8 mouse cellular contexts compared by ENCODE assay signal in the genomic region with DNA sequence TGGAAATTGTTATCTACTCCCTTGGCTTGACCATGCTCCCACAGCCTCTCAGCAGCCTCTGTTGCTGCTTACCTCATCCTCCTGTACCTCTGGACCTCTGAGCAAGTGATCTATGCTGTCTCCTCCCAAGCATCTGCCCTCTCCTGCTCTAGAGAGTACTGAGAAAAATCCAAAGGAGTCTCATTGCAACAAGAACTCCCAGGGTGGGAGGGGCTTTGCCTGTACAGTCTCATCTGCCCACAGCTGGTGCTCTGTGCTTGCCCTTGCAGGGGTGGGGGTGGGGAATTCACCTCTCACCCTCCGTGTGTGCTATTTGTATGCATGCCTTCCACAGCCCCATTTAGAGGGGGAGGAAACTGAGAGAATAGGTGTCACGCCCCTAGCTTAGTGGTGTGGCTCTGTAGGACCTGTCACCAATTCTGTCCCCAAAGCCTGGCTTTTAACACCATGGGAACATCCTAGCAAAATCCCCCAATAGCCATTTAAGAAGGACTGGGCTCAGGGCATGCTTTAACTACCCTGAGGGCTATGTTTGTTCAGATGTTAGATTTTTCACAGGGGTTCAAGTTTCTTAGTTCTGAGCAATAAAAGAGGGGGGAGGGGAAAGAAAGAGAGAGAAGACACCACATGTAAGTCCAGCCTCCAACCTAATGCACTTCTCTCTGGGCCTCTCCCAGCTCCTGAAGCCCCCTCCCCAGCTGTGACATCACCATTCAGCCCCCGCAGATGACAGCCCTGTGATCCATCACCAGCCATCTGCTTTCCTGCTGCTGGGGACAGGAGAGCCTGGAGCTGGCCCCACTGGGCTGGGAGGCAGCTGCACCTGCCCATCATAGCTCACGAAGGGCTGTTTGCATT. TPM values are rescaled to one million over a fixed set of nuclear protein-coding genes. Genes with fewer than 3 reads are reported as not detected.
DNase-seq lines count a peak whose midpoint lies in the region; ATAC-seq and TF ChIP-seq lines count a peak whose summit lies in the region.

No protein-coding gene starts in this region.

- whole genome bisulfite sequencing in lung, embryonic 15.5 days = 13% methylated on average over 4 of the region's 4 CpGs
- WGBS in lung, postnatal 0 days = 11% methylated on average over 4 of the region's 4 CpGs
- 14% methylated on average over 4 of the region's 4 CpGs for WGBS in forebrain, embryonic 15.5 days
- 23% methylated on average over 4 of the region's 4 CpGs for WGBS in liver, embryonic 12.5 days (ENCODE audit: insufficient replicate concordance)
- 11% methylated on average over 4 of the region's 4 CpGs for WGBS in stomach, postnatal 0 days

- H3K4me1 ChIP-seq in lung, embryonic 15.5 days = peaks cover 7% of the 10 kb centered on the region; the same call in 1 of the 2 replicates
- no peaks in the 10 kb centered on the region for H3K4me1 ChIP-seq in lung, postnatal 0 days (ENCODE audit: insufficient read depth, low read depth, low read length)
- peaks cover 8% of the 10 kb centered on the region for H3K4me1 ChIP-seq in forebrain, embryonic 15.5 days
- H3K4me1 ChIP-seq in liver, embryonic 12.5 days = 0 out of 2 replicates have a peak, but pooled peaks cover 3% of the 10 kb centered on the region
- peaks cover 3% of the 10 kb centered on the region; the same call in 1 of the 2 replicates for H3K4me1 ChIP-seq in stomach, postnatal 0 days (replicated peaks; ENCODE audit: control insufficient read depth, insufficient read depth)

- no peak for TF ChIP-seq EP300 in lung, postnatal 0 days (IDR thresholded peaks at IDR 0.05)
- no peak for TF ChIP-seq EP300 in stomach, postnatal 0 days (optimal IDR thresholded peaks at IDR 0.05)

- DNase-seq in lung, postnatal 0 days (ENCODE audit: low spot score) = no peak
- DNase-seq in stomach, postnatal 0 days (ENCODE audit: low spot score) = peak; percentile 26
- DNase-seq in Muller cell, postnatal 12 days (ENCODE audit: inconsistent ontology term) = no peak
- no peak for DNase-seq in right cerebral cortex, adult 18-20 months
- DNase-seq in spleen, postnatal 14 days (ENCODE audit: low spot score in 2 of 2) = no peak

- 0 out of 2 replicates have a peak, but pooled peaks cover 8% of the 10 kb centered on the region for H3K27me3 ChIP-seq in lung, embryonic 15.5 days
- no peaks in the 10 kb centered on the region for H3K27me3 ChIP-seq in lung, postnatal 0 days (replicated peaks; ENCODE audit: insufficient read depth, low read length)
- H3K27me3 ChIP-seq in forebrain, embryonic 15.5 days = no peaks in the 10 kb centered on the region
- no peaks in the 10 kb centered on the region; the same call in 1 of the 2 replicates for H3K27me3 ChIP-seq in liver, embryonic 12.5 days (replicated peaks)
- no peaks in the 10 kb centered on the region for H3K27me3 ChIP-seq in stomach, postnatal 0 days (ENCODE audit: control insufficient read depth, insufficient read depth, low read length)

- no peak overlapping the region for H3K4me2 ChIP-seq in lung, embryonic 15.5 days
- no peak overlapping the region for H3K4me2 ChIP-seq in lung, postnatal 0 days (replicated peaks; ENCODE audit: low read depth, low read length)
- no peak overlapping the region for H3K4me2 ChIP-seq in forebrain, embryonic 15.5 days (replicated peaks)
- H3K4me2 ChIP-seq in liver, embryonic 12.5 days = no peak overlapping the region
- H3K4me2 ChIP-seq in stomach, postnatal 0 days (replicated peaks; ENCODE audit: low read depth) = no peak overlapping the region

- no peak overlapping the region for H3K27ac ChIP-seq in lung, embryonic 15.5 days
- H3K27ac ChIP-seq in lung, postnatal 0 days (ENCODE audit: low read length) = no peak overlapping the region
- H3K27ac ChIP-seq in forebrain, embryonic 15.5 days (replicated peaks) = no peak overlapping the region
- no peak overlapping the region for H3K27ac ChIP-seq in liver, embryonic 12.5 days
- H3K27ac ChIP-seq in stomach, postnatal 0 days (replicated peaks) = peak overlapping the region; percentile 56; the same call in 1 of the 2 replicates

- ATAC-seq in lung, embryonic 15.5 days (ENCODE audit: borderline replicate concordance, extremely low read depth, low FRiP score, low TSS enrichment) = peak; percentile 55; the same call in 1 of the 2 replicates
- ATAC-seq in lung, postnatal 0 days = no peak
- 0 out of 2 replicates have a peak, but pooled peaks have one; percentile 32 for ATAC-seq in forebrain, embryonic 15.5 days (replicated peaks)
- ATAC-seq in liver, embryonic 12.5 days = peak; percentile 44; the same call in 1 of the 2 replicates
- ATAC-seq in stomach, postnatal 0 days (ENCODE audit: low FRiP score, low TSS enrichment) = peak; percentile 64

- no peaks in the 10 kb centered on the region for H3K36me3 ChIP-seq in lung, embryonic 15.5 days
- no peaks in the 10 kb centered on the region for H3K36me3 ChIP-seq in lung, postnatal 0 days (ENCODE audit: insufficient read depth, low read length)
- H3K36me3 ChIP-seq in forebrain, embryonic 15.5 days = no peaks in the 10 kb centered on the region
- no peaks in the 10 kb centered on the region for H3K36me3 ChIP-seq in liver, embryonic 12.5 days
- no peaks in the 10 kb centered on the region for H3K36me3 ChIP-seq in stomach, postnatal 0 days (ENCODE audit: control insufficient read depth, insufficient read depth, low read length)

- no peak overlapping the region for H3K4me3 ChIP-seq in lung, embryonic 15.5 days
- H3K4me3 ChIP-seq in lung, postnatal 0 days (ENCODE audit: low read depth, low read length) = no peak overlapping the region
- no peak overlapping the region for H3K4me3 ChIP-seq in forebrain, embryonic 15.5 days
- H3K4me3 ChIP-seq in liver, embryonic 12.5 days = no peak overlapping the region
- H3K4me3 ChIP-seq in stomach, postnatal 0 days (ENCODE audit: low read depth, low read length) = no peak overlapping the region

- no peak for TF ChIP-seq CTCF in lung, postnatal 0 days (IDR thresholded peaks at IDR 0.05)
- no peak for TF ChIP-seq CTCF in stomach, postnatal 0 days (IDR thresholded peaks at IDR 0.05; ENCODE audit: low read depth)

- H3K9me3 ChIP-seq in lung, embryonic 15.5 days = no peaks in the 10 kb centered on the region
- H3K9me3 ChIP-seq in lung, postnatal 0 days (ENCODE audit: low read length) = no peaks in the 10 kb centered on the region
- no peaks in the 10 kb centered on the region for H3K9me3 ChIP-seq in forebrain, embryonic 15.5 days
- 0 out of 2 replicates have a peak, but pooled peaks cover 8% of the 10 kb centered on the region for H3K9me3 ChIP-seq in liver, embryonic 12.5 days (replicated peaks)
- H3K9me3 ChIP-seq in stomach, postnatal 0 days (ENCODE audit: control insufficient read depth, low read length) = no peaks in the 10 kb centered on the region

- H3K9ac ChIP-seq in lung, embryonic 15.5 days = no peak overlapping the region
- H3K9ac ChIP-seq in lung, postnatal 0 days (replicated peaks; ENCODE audit: low read depth) = no peak overlapping the region
- H3K9ac ChIP-seq in forebrain, embryonic 15.5 days (replicated peaks) = no peak overlapping the region
- H3K9ac ChIP-seq in liver, embryonic 12.5 days = no peak overlapping the region
- no peak overlapping the region for H3K9ac ChIP-seq in stomach, postnatal 0 days (ENCODE audit: low read length)

RNA-seq across cellular contexts. Expression of a gene that starts 26.4 kb away (rescaled TPM):
- 11.2 and 11.9 TPM in 2 replicates for polyA plus RNA-seq in lung, embryonic 15.5 days (2015; fragmentation: Nextera tagmentation; extraction: Ambion mirVana)
- 5.2 and 7.3 TPM in 2 replicates for polyA plus RNA-seq in lung, postnatal 0 days (2015; fragmentation: Nextera tagmentation; extraction: Ambion mirVana)
- polyA plus RNA-seq in forebrain, embryonic 15.5 days (2015; fragmentation: Nextera tagmentation; extraction: Ambion mirVana) = 17.1 and 17.4 TPM in 2 replicates
- 4.5 and 4.9 TPM in 2 replicates for polyA plus RNA-seq in liver, embryonic 12.5 days (2016; fragmentation: Nextera tagmentation; extraction: Ambion mirVana)
- 3.6 and 4.1 TPM in 2 replicates for polyA plus RNA-seq in stomach, postnatal 0 days (2015; fragmentation: Nextera tagmentation; extraction: Ambion mirVana)
